Mouse (Mus musculus): Measurements from ENCODE around the gene Sf3b6.

DNA sequence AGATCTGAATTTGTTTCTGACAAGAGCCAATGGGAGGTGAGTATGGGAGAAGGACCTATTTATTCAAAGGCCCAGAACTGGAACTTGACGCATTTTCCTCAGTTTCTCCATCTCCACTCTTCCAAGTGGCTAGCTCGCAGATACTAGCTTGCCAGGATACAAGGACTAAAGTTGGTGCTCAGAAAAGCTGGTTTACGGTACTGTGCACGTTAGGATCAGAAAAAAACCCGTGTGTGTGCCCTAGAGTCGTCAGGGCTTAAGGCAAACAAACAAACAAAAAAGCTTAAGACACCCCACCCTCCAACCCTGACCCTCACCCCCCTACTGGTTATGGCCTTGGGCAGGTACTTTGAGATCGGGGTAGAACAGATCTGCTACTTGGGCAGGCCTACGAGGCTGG, 25.1 kb downstream of the Sf3b6 start:
- TF ChIP-seq HCFC1 (IDR thresholded peaks at IDR 0.05; ENCODE audit: borderline replicate concordance, insufficient read depth, low read length), result no peak
- no peak for TF ChIP-seq ZNF384 (IDR thresholded peaks at IDR 0.05; ENCODE audit: low read depth, low read length)
- no peak for TF ChIP-seq CHD2 (IDR thresholded peaks at IDR 0.05; ENCODE audit: low read depth, low read length)
- TF ChIP-seq MAFK (IDR thresholded peaks at IDR 0.05; ENCODE audit: insufficient read depth, low read depth, low read length), result no peak

Measured in ES-E14 (cell line).